8 mouse cellular contexts compared by ENCODE assay signal in the genomic region with DNA sequence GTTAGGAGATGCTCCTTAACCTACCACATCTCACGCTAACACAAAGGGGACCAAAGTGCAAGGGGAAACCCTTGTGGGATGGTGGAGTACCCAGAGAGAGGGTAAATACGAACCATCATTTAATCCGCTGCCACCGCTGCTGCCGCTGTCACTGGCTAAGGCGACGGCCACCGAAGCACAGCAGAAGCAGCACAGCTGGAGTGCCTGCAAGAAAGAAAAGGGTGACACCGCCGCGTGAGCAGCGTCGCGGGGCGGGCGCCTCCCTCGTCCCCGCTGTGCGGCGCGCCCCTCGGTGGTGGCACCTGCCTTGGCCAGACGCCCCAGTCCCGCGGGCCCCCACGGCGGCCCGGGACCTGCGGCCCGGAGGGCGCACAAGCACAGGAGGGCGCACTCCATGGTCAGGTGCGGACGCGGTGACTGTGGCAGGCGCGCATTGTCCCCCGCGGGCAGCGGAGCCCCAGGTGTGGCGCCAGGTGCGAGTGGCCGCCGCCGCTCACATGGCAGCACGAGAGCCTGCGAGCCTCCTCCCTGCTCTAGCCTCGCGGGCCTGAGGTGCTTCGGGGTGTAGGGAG. TPM values are rescaled to one million over a fixed set of nuclear protein-coding genes. Genes with fewer than 3 reads are reported as not detected.
DNase-seq lines count a peak whose midpoint lies in the region; ATAC-seq lines count a peak whose summit lies in the region.

No protein-coding gene starts in this region.

- H3K9me3 ChIP-seq in embryonic facial prominence, embryonic 14.5 days (ENCODE audit: control insufficient read depth, low read length) = peaks cover 8% of the 10 kb centered on the region
- H3K9me3 ChIP-seq in hindbrain, embryonic 14.5 days (ENCODE audit: control insufficient read depth, low read length) = 0 out of 2 replicates have a peak, but pooled peaks cover 5% of the 10 kb centered on the region
- H3K9me3 ChIP-seq in neural tube, embryonic 11.5 days (ENCODE audit: control insufficient read depth, low read length) = no peaks in the 10 kb centered on the region

- H3K9ac ChIP-seq in embryonic facial prominence, embryonic 14.5 days (ENCODE audit: low read depth, low read length) = peak overlapping the region; percentile 60
- peak overlapping the region; percentile 79 for H3K9ac ChIP-seq in hindbrain, embryonic 14.5 days
- peak overlapping the region; percentile 40 for H3K9ac ChIP-seq in neural tube, embryonic 11.5 days (ENCODE audit: low read length)

- under 1% methylated on average over 19 of the region's 50 CpGs for WGBS in embryonic facial prominence, embryonic 14.5 days
- under 1% methylated on average over 50 of the region's 50 CpGs for WGBS in hindbrain, embryonic 14.5 days
- WGBS in neural tube, embryonic 11.5 days = 0% methylated on average over 42 of the region's 50 CpGs

- H3K4me1 ChIP-seq in embryonic facial prominence, embryonic 14.5 days (ENCODE audit: control insufficient read depth, insufficient read depth, low read length) = no peaks in the 10 kb centered on the region
- 0 out of 2 replicates have a peak, but pooled peaks cover 15% of the 10 kb centered on the region for H3K4me1 ChIP-seq in hindbrain, embryonic 14.5 days (replicated peaks; ENCODE audit: control insufficient read depth, insufficient read depth, low read length)
- H3K4me1 ChIP-seq in neural tube, embryonic 11.5 days (ENCODE audit: control insufficient read depth, insufficient read depth, low read length) = no peaks in the 10 kb centered on the region

- peak; percentile 1 for ATAC-seq in embryonic facial prominence, embryonic 14.5 days (ENCODE audit: low read depth)
- peak; percentile 58; the same call in 1 of the 2 replicates for ATAC-seq in hindbrain, embryonic 14.5 days (ENCODE audit: low FRiP score)
- peak; percentile 27 for ATAC-seq in neural tube, embryonic 11.5 days (ENCODE audit: insufficient read depth, low FRiP score, low TSS enrichment)
- no peak for ATAC-seq in monocyte, adult 5-6 weeks (replicated peaks; ENCODE audit: insufficient number of reproducible peaks, low FRiP score, low TSS enrichment, poor library complexity, severe bottlenecking)

- H3K36me3 ChIP-seq in embryonic facial prominence, embryonic 14.5 days (ENCODE audit: control insufficient read depth, insufficient read depth, low read length) = no peaks in the 10 kb centered on the region
- H3K36me3 ChIP-seq in hindbrain, embryonic 14.5 days (replicated peaks; ENCODE audit: control insufficient read depth, insufficient read depth) = no peaks in the 10 kb centered on the region
- H3K36me3 ChIP-seq in neural tube, embryonic 11.5 days (ENCODE audit: control insufficient read depth, insufficient read depth, low read length) = no peaks in the 10 kb centered on the region

- DNase-seq in kidney, postnatal 4 days = peak; percentile 38 to 45
- no peak for DNase-seq in kidney, adult 8-10 months
- DNase-seq in embryonic facial prominence, embryonic 14.5 days (ENCODE audit: low spot score) = no peak
- DNase-seq in hindbrain, embryonic 14.5 days (ENCODE audit: low spot score) = no peak
- DNase-seq in neural tube, embryonic 11.5 days (ENCODE audit: low spot score) = peak; percentile 22
- no peak for DNase-seq in thymus, postnatal 0 days (ENCODE audit: low spot score)
- no peak for DNase-seq in frontal cortex, postnatal 25 days (ENCODE audit: low spot score in 2 of 2)

- H3K4me2 ChIP-seq in embryonic facial prominence, embryonic 14.5 days (ENCODE audit: low read depth, low read length) = peak overlapping the region; percentile 95
- peak overlapping the region; percentile 98 for H3K4me2 ChIP-seq in hindbrain, embryonic 14.5 days (replicated peaks)
- peak overlapping the region; percentile 65 for H3K4me2 ChIP-seq in neural tube, embryonic 11.5 days (ENCODE audit: low read depth)

- peak overlapping the region; percentile 53 for H3K4me3 ChIP-seq in embryonic facial prominence, embryonic 14.5 days (ENCODE audit: low read depth, low read length)
- peak overlapping the region; percentile 60 for H3K4me3 ChIP-seq in hindbrain, embryonic 14.5 days (replicated peaks; ENCODE audit: low read length)
- H3K4me3 ChIP-seq in neural tube, embryonic 11.5 days (ENCODE audit: low read depth, low read length) = peak overlapping the region; percentile 40

- H3K27ac ChIP-seq in embryonic facial prominence, embryonic 14.5 days (replicated peaks; ENCODE audit: low read depth, low read length) = peak overlapping the region; percentile 49; the same call in 1 of the 2 replicates
- peak overlapping the region; percentile 81 for H3K27ac ChIP-seq in hindbrain, embryonic 14.5 days
- no peak overlapping the region for H3K27ac ChIP-seq in neural tube, embryonic 11.5 days (ENCODE audit: low read depth, low read length)

- H3K27me3 ChIP-seq in embryonic facial prominence, embryonic 14.5 days (replicated peaks; ENCODE audit: control insufficient read depth, insufficient read depth, low read length) = peaks cover 52% of the 10 kb centered on the region
- peaks cover 16% of the 10 kb centered on the region; the same call in 1 of the 2 replicates for H3K27me3 ChIP-seq in hindbrain, embryonic 14.5 days (ENCODE audit: control insufficient read depth, insufficient read depth, low read length)
- H3K27me3 ChIP-seq in neural tube, embryonic 11.5 days (ENCODE audit: control insufficient read depth, insufficient read depth, low read length) = peaks cover 31% of the 10 kb centered on the region

RNA-seq across cellular contexts. Expression of a gene that starts 0.4 kb away (rescaled TPM):
- polyA plus RNA-seq in embryonic facial prominence, embryonic 14.5 days (2014; fragmentation: Nextera tagmentation; extraction: Ambion mirVana) = 4.5 and 4.6 TPM in 2 replicates
- polyA plus RNA-seq in hindbrain, embryonic 14.5 days (2014; fragmentation: Nextera tagmentation; extraction: Ambion mirVana) = 2.3 and 2.7 TPM in 2 replicates
- 0.86 and 1.0 TPM in 2 replicates for polyA plus RNA-seq in neural tube, embryonic 11.5 days (2014; fragmentation: Nextera tagmentation; extraction: Ambion mirVana)
- 0.95 and 1.2 TPM in 2 replicates for polyA plus RNA-seq in thymus, postnatal 0 days (2015; fragmentation: Nextera tagmentation; extraction: Ambion mirVana)
- not detected in 3 replicates for total RNA-seq in monocyte, adult 5-6 weeks (2017)

Comparison
In these comparisons a context has a peak if more than half of its experiments do, and no peak if none do; other contexts are left out.
1. DNase-seq: peak in kidney, postnatal 4 days (2 of 2) and neural tube, embryonic 11.5 days (single experiment); none in kidney, adult 8-10 months (0 of 2), embryonic facial prominence, embryonic 14.5 days (single experiment), hindbrain, embryonic 14.5 days (single experiment), thymus, postnatal 0 days (single experiment) and frontal cortex, postnatal 25 days (0 of 2).
2. Peak in every context shown above with its lines, with median percentiles within 50 percentile points of each other: H3K4me2 ChIP-seq, H3K4me3 ChIP-seq and H3K9ac ChIP-seq.